Mouse (Mus musculus): Measurements from ENCODE around the gene Foxd4. TPM values are rescaled to one million over a fixed set of nuclear protein-coding genes. Genes with fewer than 3 reads are reported as not detected.
A peak's percentile ranks its signal among the peaks of the same experiment; 100 is the strongest.

Gene Foxd4
- total and polyA plus RNA-seq, 3 experiments: not detected

- no peak overlapping the region for H3K27ac ChIP-seq
- H3K36me3 ChIP-seq (ENCODE audit: control insufficient read depth, insufficient read depth, low read length): no peaks in the 10 kb centered on the region
- no peak overlapping the region for H3K9ac ChIP-seq (ENCODE audit: low read depth, low read length)
- no peaks in the 10 kb centered on the region for H3K27me3 ChIP-seq (ENCODE audit: control insufficient read depth, insufficient read depth, low read length)
- H3K4me1 ChIP-seq (ENCODE audit: control insufficient read depth, insufficient read depth, low read length): no peaks in the 10 kb centered on the region
- no peak overlapping the region for H3K4me3 ChIP-seq
- no peak for DNase-seq
- intact Hi-C loops (cut with DNase I): loop anchor here (10.0 kb wide), 1 partner anchor 581 kb away; the partner anchor contains the start of gene Fxn
- 85% methylated on average over 9 of the region's 9 CpGs for WGBS
- no peaks in the 10 kb centered on the region for H3K79me2 ChIP-seq (replicated peaks; ENCODE audit: control insufficient read depth, insufficient read depth, low read length)
- TF ChIP-seq POLR2A (IDR thresholded peaks at IDR 0.05; ENCODE audit: insufficient read depth, low read depth, low read length) (no peak), CTCF (IDR thresholded peaks at IDR 0.05) (no peak), EP300 (IDR thresholded peaks at IDR 0.05; ENCODE audit: insufficient read depth, low read depth, low read length) (no peak)
These were observed 35.6 kb downstream of the Foxd4 start for GRCm38 (mm10) chr19:24865436-24865835.

GRCm38 (mm10) chr19:24861612-24862451 lies 39.2 kb downstream of the Foxd4 start, which contains the start of gene Pgm5:
Pgm5 (minus strand) TSS chr19:24861855.
- intact Hi-C loops (cut with DNase I): loop anchor here (2.0 to 10.0 kb wide), 2 partner anchors 63 to 577 kb away; partner anchors contain the start of gene Fxn
- TF ChIP-seq POLR2A (IDR thresholded peaks at IDR 0.05; ENCODE audit: insufficient read depth, low read depth, low read length): peak; percentile 53; the same call in 1 of the 2 replicates
- TF ChIP-seq EP300 (IDR thresholded peaks at IDR 0.05; ENCODE audit: insufficient read depth, low read depth, low read length): peak; percentile 45; the same call in 1 of the 2 replicates
- TF ChIP-seq CTCF (IDR thresholded peaks at IDR 0.05): peak; percentile 52
- peak within 1 kb of the TSS; percentile 93 for H3K27ac ChIP-seq
- DNase-seq: peak; percentile 77 to 79
- no peaks in the 10 kb centered on the region for H3K79me2 ChIP-seq (replicated peaks; ENCODE audit: control insufficient read depth, insufficient read depth, low read length)
- H3K4me1 ChIP-seq (ENCODE audit: control insufficient read depth, insufficient read depth, low read length): no peaks in the 10 kb centered on the region
- H3K9ac ChIP-seq (ENCODE audit: low read depth, low read length): peak within 1 kb of the TSS; percentile 74
- WGBS: under 1% methylated on average over 39 of the region's 39 CpGs
- peaks cover under 1% of the 10 kb centered on the region; the same call in 1 of the 2 replicates for H3K36me3 ChIP-seq (ENCODE audit: control insufficient read depth, insufficient read depth, low read length)
- peak within 1 kb of the TSS; percentile 62 for H3K4me3 ChIP-seq
- no peaks in the 10 kb centered on the region for H3K27me3 ChIP-seq (ENCODE audit: control insufficient read depth, insufficient read depth, low read length)

DNA sequence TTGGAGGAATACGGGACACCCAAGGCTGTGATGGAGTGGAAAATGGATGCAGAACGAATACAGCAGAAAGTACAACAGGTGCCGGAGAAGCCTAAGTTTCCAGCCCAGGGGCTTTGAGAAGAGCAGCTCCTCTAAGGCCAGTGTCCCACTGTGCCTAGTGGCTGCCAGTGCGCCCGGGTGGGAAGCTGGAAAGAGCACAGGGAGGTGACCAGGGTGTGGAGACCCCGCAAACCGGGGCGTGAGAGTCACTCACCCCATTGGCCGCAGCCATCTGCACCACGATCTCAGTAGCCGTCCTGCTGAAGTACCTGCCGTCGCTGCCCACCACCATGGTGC lies 39.8 kb downstream of the Foxd4 start:
- Histone ChIP-seq H3K27me3 (ENCODE audit: control insufficient read depth, insufficient read depth, low read length) (no peaks in the 10 kb centered on the region), H3K36me3 (ENCODE audit: control insufficient read depth, insufficient read depth, low read length) (peaks cover 2% of the 10 kb centered on the region; the same call in 1 of the 2 replicates), H3K9ac (ENCODE audit: low read depth, low read length) (peak overlapping the region; percentile 74), H3K79me2 (replicated peaks; ENCODE audit: control insufficient read depth, insufficient read depth, low read length) (no peaks in the 10 kb centered on the region), H3K4me3 (peak overlapping the region; percentile 62), H3K4me1 (ENCODE audit: control insufficient read depth, insufficient read depth, low read length) (no peaks in the 10 kb centered on the region), H3K27ac (peak overlapping the region; percentile 93)
- intact Hi-C loops (cut with DNase I): loop anchor here (2.0 to 10.0 kb wide), 2 partner anchors 62 to 576 kb away; partner anchors contain the start of gene Fxn
- TF ChIP-seq CTCF (IDR thresholded peaks at IDR 0.05): no peak
- TF ChIP-seq EP300 (IDR thresholded peaks at IDR 0.05; ENCODE audit: insufficient read depth, low read depth, low read length): no peak
- no peak for TF ChIP-seq POLR2A (IDR thresholded peaks at IDR 0.05; ENCODE audit: insufficient read depth, low read depth, low read length)
- DNase-seq: no peak
- 15% methylated on average over 13 of the region's 13 CpGs for WGBS

- TF ChIP-seq EP300 (IDR thresholded peaks at IDR 0.05; ENCODE audit: insufficient read depth, low read depth, low read length) (0 out of 2 replicates have a peak, but pooled peaks have one; percentile 47), CTCF (IDR thresholded peaks at IDR 0.05) (no peak)
- intact Hi-C loops (cut with DNase I): no loop called here
- WGBS: 46% methylated on average over 21 of the region's 21 CpGs
- no peaks in the 10 kb centered on the region for H3K27me3 ChIP-seq (ENCODE audit: control insufficient read depth, insufficient read depth, low read length)
- peaks cover 11% of the 10 kb centered on the region for H3K4me1 ChIP-seq (ENCODE audit: control insufficient read depth, insufficient read depth, low read length)
- H3K79me2 ChIP-seq (replicated peaks; ENCODE audit: control insufficient read depth, insufficient read depth, low read length): peaks cover 2% of the 10 kb centered on the region; the same call in 1 of the 2 replicates
- peak overlapping the region; percentile 14; the same call in 1 of the 2 replicates for H3K9ac ChIP-seq (ENCODE audit: low read depth, low read length)
- H3K27ac ChIP-seq: peak overlapping the region; percentile 66
- H3K36me3 ChIP-seq (ENCODE audit: control insufficient read depth, insufficient read depth, low read length): peaks cover 15% of the 10 kb centered on the region
- H3K4me3 ChIP-seq: peak overlapping the region; percentile 39
- peak; percentile 64 to 67 for DNase-seq
These were observed 49.3 kb downstream of the Foxd4 start for GRCm38 (mm10) chr19:24851456-24852315.

Small RNAs within 50 kb of the gene (microRNA-seq; reads per million reads assigned to microRNA genes)
- gene Mir3084-1: 0 reads per million in 2 experiments

Other genes starting within 250 kb of the Foxd4 start
- under 1 TPM; 0.08 to 0.11 TPM for gene Tmem252, start 227.2 kb downstream of the Foxd4 start, total RNA-seq (2021)
- 0.10 and 0.15 TPM in 2 replicates for gene Tmem252, start 227.2 kb downstream of the Foxd4 start, polyA plus RNA-seq (2012; rRNA removed)
- 100 to 1,000 TPM in 1 of 2 experiments, 10 to 100 TPM in 1; 93.8 to 103 TPM for gene Pgm5, start 39.3 kb downstream of the Foxd4 start, total RNA-seq (2021)
- 48.6 and 95.9 TPM in 2 replicates for gene Pgm5, start 39.3 kb downstream of the Foxd4 start, polyA plus RNA-seq (2012; rRNA removed)
- 100 to 1,000 TPM; 930 to 977 TPM for gene Gm10053, start 25.5 kb downstream of the Foxd4 start, total RNA-seq (2021)
- 215 and 395 TPM in 2 replicates for gene Gm10053, start 25.5 kb downstream of the Foxd4 start, polyA plus RNA-seq (2012; rRNA removed)
- 10 to 100 TPM in 1 of 2 experiments, 1 to 10 TPM in 1; 8.0 to 10.9 TPM for gene Cbwd1, start 60.4 kb upstream of the Foxd4 start, total RNA-seq (2021)
- 2.6 and 5.4 TPM in 2 replicates for gene Cbwd1, start 60.4 kb upstream of the Foxd4 start, polyA plus RNA-seq (2012; rRNA removed)
- 10 to 100 TPM; 17.5 to 24.7 TPM for gene Dock8, start 98.3 kb upstream of the Foxd4 start, total RNA-seq (2021)
- gene Dock8, start 98.3 kb upstream of the Foxd4 start, polyA plus RNA-seq (2012; rRNA removed): 5.7 and 10.4 TPM in 2 replicates

Data from heart, adult 2 months (tissue).